Mouse (Mus musculus): ENCODE measurements around the gene Gm29609. TPM values are rescaled to one million over a fixed set of nuclear protein-coding genes. Genes with fewer than 3 reads are reported as not detected.

Gene Gm29609
- total and polyA plus RNA-seq, 2 experiments from 2014 or later, result 1.9 to 3.1 TPM

GRCm38 (mm10) chr5:31203866-31204265 lies 24.2 kb upstream of the Gm29609 start:
- peaks cover 3% of the 10 kb centered on the region; the same call in 1 of the 2 replicates for H3K4me1 ChIP-seq (ENCODE audit: insufficient read depth, low read length)
- H3K9me3 ChIP-seq (ENCODE audit: low read length), result peaks cover 5% of the 10 kb centered on the region
- no peak overlapping the region for H3K4me2 ChIP-seq (ENCODE audit: low read depth, low read length, poor library complexity, severe bottlenecking)
- H3K4me3 ChIP-seq (ENCODE audit: low read depth, low read length), result no peak overlapping the region
- peaks cover 56% of the 10 kb centered on the region for H3K36me3 ChIP-seq (ENCODE audit: insufficient read depth, low read length)
- ATAC-seq (ENCODE audit: low FRiP score) (no peak), DNase-seq (ENCODE audit: low spot score) (no peak)
- 90% methylated on average over 2 of the region's 2 CpGs for WGBS
- H3K27ac ChIP-seq (ENCODE audit: low read depth, low read length), result no peak overlapping the region
- no peak for TF ChIP-seq CTCF (IDR thresholded peaks at IDR 0.05)
- H3K9ac ChIP-seq (replicated peaks; ENCODE audit: low read length, poor library complexity, severe bottlenecking), result no peak overlapping the region
- no peaks in the 10 kb centered on the region for H3K27me3 ChIP-seq (ENCODE audit: insufficient read depth, low read length)

GRCm38 (mm10) chr5:31202933-31203332 lies 23.2 kb upstream of the Gm29609 start:
- no peak for TF ChIP-seq CTCF (IDR thresholded peaks at IDR 0.05)
- WGBS, result 88% methylated on average over 7 of the region's 7 CpGs

GRCm38 (mm10) chr5:31201742-31202590 lies 22.3 kb upstream of the Gm29609 start, which contains the start of gene Zfp513:
Gene Zfp513 (minus strand): TSS chr5:31202303.
- Histone ChIP-seq H3K27me3 (ENCODE audit: insufficient read depth, low read length) (no peaks in the 10 kb centered on the region), H3K4me2 (ENCODE audit: low read depth, low read length, poor library complexity, severe bottlenecking) (peak within 1 kb of the TSS; percentile 82), H3K9me3 (ENCODE audit: low read length) (peaks cover 5% of the 10 kb centered on the region), H3K27ac (ENCODE audit: low read depth, low read length) (peak within 1 kb of the TSS; percentile 87), H3K4me3 (ENCODE audit: low read depth, low read length) (peak within 1 kb of the TSS; percentile 75), H3K9ac (replicated peaks; ENCODE audit: low read length, poor library complexity, severe bottlenecking) (peak within 1 kb of the TSS; percentile 84), H3K36me3 (ENCODE audit: insufficient read depth, low read length) (peaks cover 65% of the 10 kb centered on the region), H3K4me1 (ENCODE audit: insufficient read depth, low read length) (peaks cover 3% of the 10 kb centered on the region; the same call in 1 of the 2 replicates)
- ATAC-seq (ENCODE audit: low FRiP score) (peak; percentile 95), DNase-seq (ENCODE audit: low spot score) (peak; percentile 99)
- WGBS, result 2% methylated on average over 45 of the region's 53 CpGs
- no peak for TF ChIP-seq CTCF (IDR thresholded peaks at IDR 0.05)

More at GRCm38 (mm10) chr5:31202933-31203332, 23.2 kb upstream of the Gm29609 start:
- peak overlapping the region; percentile 75; the same call in 1 of the 2 replicates for H3K4me3 ChIP-seq (ENCODE audit: low read depth, low read length)
- peaks cover 3% of the 10 kb centered on the region; the same call in 1 of the 2 replicates for H3K4me1 ChIP-seq (ENCODE audit: insufficient read depth, low read length)
- peaks cover 5% of the 10 kb centered on the region for H3K9me3 ChIP-seq (ENCODE audit: low read length)
- peaks cover 64% of the 10 kb centered on the region for H3K36me3 ChIP-seq (ENCODE audit: insufficient read depth, low read length)
- no peak for DNase-seq (ENCODE audit: low spot score)
- H3K27me3 ChIP-seq (ENCODE audit: insufficient read depth, low read length), result no peaks in the 10 kb centered on the region
- no peak for ATAC-seq (ENCODE audit: low FRiP score)
- peak overlapping the region; percentile 86 for H3K27ac ChIP-seq (ENCODE audit: low read depth, low read length)
- peak overlapping the region; percentile 59 for H3K4me2 ChIP-seq (ENCODE audit: low read depth, low read length, poor library complexity, severe bottlenecking)
- H3K9ac ChIP-seq (replicated peaks; ENCODE audit: low read length, poor library complexity, severe bottlenecking), result no peak overlapping the region

GRCm38 (mm10) chr5:31201042-31201741 lies 21.5 kb upstream of the Gm29609 start:
- peak overlapping the region; percentile 82 for H3K4me2 ChIP-seq (ENCODE audit: low read depth, low read length, poor library complexity, severe bottlenecking)
- H3K9ac ChIP-seq (replicated peaks; ENCODE audit: low read length, poor library complexity, severe bottlenecking), result peak overlapping the region; percentile 84
- peaks cover 5% of the 10 kb centered on the region for H3K9me3 ChIP-seq (ENCODE audit: low read length)
- peak overlapping the region; percentile 87 for H3K27ac ChIP-seq (ENCODE audit: low read depth, low read length)
- DNase-seq (ENCODE audit: low spot score) (no peak), ATAC-seq (ENCODE audit: low FRiP score) (no peak)
- H3K27me3 ChIP-seq (ENCODE audit: insufficient read depth, low read length), result no peaks in the 10 kb centered on the region
- 18% methylated on average over 13 of the region's 13 CpGs for WGBS
- no peak for TF ChIP-seq CTCF (IDR thresholded peaks at IDR 0.05)
- peaks cover 69% of the 10 kb centered on the region for H3K36me3 ChIP-seq (ENCODE audit: insufficient read depth, low read length)
- H3K4me1 ChIP-seq (ENCODE audit: insufficient read depth, low read length), result peaks cover 3% of the 10 kb centered on the region; the same call in 1 of the 2 replicates
- peak overlapping the region; percentile 75 for H3K4me3 ChIP-seq (ENCODE audit: low read depth, low read length)

- H3K36me3 ChIP-seq (ENCODE audit: insufficient read depth, low read length), result peaks cover 70% of the 10 kb centered on the region
- H3K4me2 ChIP-seq (ENCODE audit: low read depth, low read length, poor library complexity, severe bottlenecking), result peak overlapping the region; percentile 82; the same call in 1 of the 2 replicates
- no peak for DNase-seq (ENCODE audit: low spot score)
- no peak for TF ChIP-seq CTCF (IDR thresholded peaks at IDR 0.05)
- WGBS, result 92% methylated on average over 27 of the region's 27 CpGs
- peaks cover 3% of the 10 kb centered on the region; the same call in 1 of the 2 replicates for H3K4me1 ChIP-seq (ENCODE audit: insufficient read depth, low read length)
- no peak overlapping the region for H3K9ac ChIP-seq (replicated peaks; ENCODE audit: low read length, poor library complexity, severe bottlenecking)
- H3K4me3 ChIP-seq (ENCODE audit: low read depth, low read length), result peak overlapping the region; percentile 14; the same call in 1 of the 2 replicates
- no peak overlapping the region for H3K27ac ChIP-seq (ENCODE audit: low read depth, low read length)
- H3K27me3 ChIP-seq (ENCODE audit: insufficient read depth, low read length), result no peaks in the 10 kb centered on the region
- no peak for ATAC-seq (ENCODE audit: low FRiP score)
- peaks cover 5% of the 10 kb centered on the region for H3K9me3 ChIP-seq (ENCODE audit: low read length)
Observed at GRCm38 (mm10) chr5:31200327-31200768, 20.6 kb upstream of the Gm29609 start.
